Comparison of ENCODE assay signal across 9 mouse cellular contexts in genomic region chr10:44427891-44428361, GRCm38 (mm10).
A peak's percentile ranks its signal among the peaks of the same experiment; 100 is the strongest.
DNase-seq lines count a peak whose midpoint lies in the region; ATAC-seq and TF ChIP-seq lines count a peak whose summit lies in the region.
"Had no signal": no experiment of that assay in that cellular context is flagged by ENCODE, and none has a peak within 500 bp of the region (broad histone marks: within the 10 kb centered on the region; RNA-seq: fewer than 3 reads in every experiment).

No protein-coding gene starts in this region.

- no peaks in the 10 kb centered on the region for H3K36me3 ChIP-seq in testis, adult 2 months (ENCODE audit: control insufficient read depth, insufficient read depth, low read length)
- H3K36me3 ChIP-seq in forebrain, embryonic 16.5 days (ENCODE audit: control insufficient read depth, insufficient read depth): no peaks in the 10 kb centered on the region
- H3K36me3 ChIP-seq in stomach, embryonic 14.5 days (ENCODE audit: control insufficient read depth, insufficient read depth, low read length): no peaks in the 10 kb centered on the region
- H3K36me3 ChIP-seq: limb, embryonic 13.5 days had no signal

- no peak overlapping the region for H3K27ac ChIP-seq in testis, adult 2 months (ENCODE audit: control insufficient read depth, insufficient read depth, low read depth, low read length)
- H3K27ac ChIP-seq in forebrain, embryonic 16.5 days (ENCODE audit: low read length): no peak overlapping the region
- no peak overlapping the region for H3K27ac ChIP-seq in stomach, embryonic 14.5 days (ENCODE audit: low read length)
- H3K27ac ChIP-seq: limb, embryonic 13.5 days had no signal

- no peaks in the 10 kb centered on the region for H3K27me3 ChIP-seq in testis, adult 2 months (ENCODE audit: control insufficient read depth, insufficient read depth, low read length)
- H3K27me3 ChIP-seq in forebrain, embryonic 16.5 days (replicated peaks; ENCODE audit: control insufficient read depth, insufficient read depth, low read length): no peaks in the 10 kb centered on the region
- no peaks in the 10 kb centered on the region for H3K27me3 ChIP-seq in stomach, embryonic 14.5 days (ENCODE audit: control insufficient read depth, insufficient read depth, low read length)
- H3K27me3 ChIP-seq: limb, embryonic 13.5 days had no signal

- H3K4me1 ChIP-seq in testis, adult 2 months (ENCODE audit: control insufficient read depth, insufficient read depth, low read length): no peaks in the 10 kb centered on the region; the same call in 1 of the 2 replicates
- H3K4me1 ChIP-seq in forebrain, embryonic 16.5 days (replicated peaks; ENCODE audit: control insufficient read depth, insufficient read depth, low read length): no peaks in the 10 kb centered on the region; the same call in 1 of the 2 replicates
- no peaks in the 10 kb centered on the region for H3K4me1 ChIP-seq in stomach, embryonic 14.5 days (ENCODE audit: control insufficient read depth, insufficient read depth, low read length)

- TF ChIP-seq POLR2A in testis, adult 2 months (IDR thresholded peaks at IDR 0.05; ENCODE audit: control insufficient read depth, low read depth, low read length): no peak; the same call in 1 of the 2 replicates

- peak overlapping the region; percentile 34 for H3K4me3 ChIP-seq in testis, adult 2 months (ENCODE audit: control insufficient read depth, low read depth, low read length)
- H3K4me3 ChIP-seq in forebrain, embryonic 16.5 days (replicated peaks; ENCODE audit: low read length): no peak overlapping the region
- H3K4me3 ChIP-seq in stomach, embryonic 14.5 days (ENCODE audit: low read depth, low read length): no peak overlapping the region
- H3K4me3 ChIP-seq: limb, embryonic 13.5 days had no signal

- peak; percentile 49; the same call in 1 of the 2 replicates for ATAC-seq in forebrain, embryonic 16.5 days
- peak; percentile 73 for ATAC-seq in stomach, embryonic 14.5 days (ENCODE audit: insufficient number of reproducible peaks, insufficient read depth, low FRiP score, low read depth)

- no peak for DNase-seq in testis, postnatal 14 days (ENCODE audit: low spot score)
- peak; percentile 66 to 81 for DNase-seq in kidney, postnatal 4 days
- DNase-seq in cerebellum, postnatal 25 days: no peak
- no peak for DNase-seq in layer of hippocampus, postnatal 14 days (ENCODE audit: low spot score in 2 of 2)
- no peak for DNase-seq in layer of hippocampus, adult 18-20 months (ENCODE audit: low spot score in 2 of 2)

- no peak overlapping the region for H3K9ac ChIP-seq in forebrain, embryonic 16.5 days (replicated peaks; ENCODE audit: low read depth, low read length)
- no peak overlapping the region for H3K9ac ChIP-seq in stomach, embryonic 14.5 days (replicated peaks; ENCODE audit: low read depth, low read length)
- H3K9ac ChIP-seq: limb, embryonic 13.5 days had no signal

- WGBS in forebrain, embryonic 16.5 days: 20% methylated on average over 12 of the region's 12 CpGs
- 64% methylated on average over 12 of the region's 12 CpGs for WGBS in stomach, embryonic 14.5 days

- no peaks in the 10 kb centered on the region for H3K9me3 ChIP-seq in forebrain, embryonic 16.5 days (ENCODE audit: control insufficient read depth, low read length)
- H3K9me3 ChIP-seq in stomach, embryonic 14.5 days (ENCODE audit: control insufficient read depth, low read depth, low read length): no peaks in the 10 kb centered on the region
- H3K9me3 ChIP-seq: limb, embryonic 13.5 days had no signal

- no peak for TF ChIP-seq CTCF in testis, adult 2 months (IDR thresholded peaks at IDR 0.05; ENCODE audit: control insufficient read depth, insufficient read depth, insufficient replicate concordance, low read depth, low read length)

- H3K4me2 ChIP-seq in forebrain, embryonic 16.5 days (ENCODE audit: low read length): no peak overlapping the region
- no peak overlapping the region for H3K4me2 ChIP-seq in stomach, embryonic 14.5 days (replicated peaks; ENCODE audit: low read depth, low read length)
- H3K4me2 ChIP-seq: limb, embryonic 13.5 days had no signal

Comparison
In these comparisons a context has a peak if more than half of its experiments do, and no peak if none do; other contexts are left out.
1. DNase-seq: peak in kidney, postnatal 4 days (2 of 2); none in testis, postnatal 14 days (single experiment), cerebellum, postnatal 25 days (0 of 2), layer of hippocampus, postnatal 14 days (0 of 2) and layer of hippocampus, adult 18-20 months (0 of 2).